Mouse (Mus musculus) NIH3T3 (cell line): ENCODE measurements at regions not wholly inside any gene's neighbourhood (a gene's known extent, or its start where the extent isn't known, plus 50 kb on each side); places are given as distances from the start of the nearest gene placed in this dataset.

Experiments used
- DNase-seq: peaks from one replicate; pipeline ENCODE4 v3.0.0-alpha.2; 2012; ENCODE audit warnings: low read depth

DNA sequence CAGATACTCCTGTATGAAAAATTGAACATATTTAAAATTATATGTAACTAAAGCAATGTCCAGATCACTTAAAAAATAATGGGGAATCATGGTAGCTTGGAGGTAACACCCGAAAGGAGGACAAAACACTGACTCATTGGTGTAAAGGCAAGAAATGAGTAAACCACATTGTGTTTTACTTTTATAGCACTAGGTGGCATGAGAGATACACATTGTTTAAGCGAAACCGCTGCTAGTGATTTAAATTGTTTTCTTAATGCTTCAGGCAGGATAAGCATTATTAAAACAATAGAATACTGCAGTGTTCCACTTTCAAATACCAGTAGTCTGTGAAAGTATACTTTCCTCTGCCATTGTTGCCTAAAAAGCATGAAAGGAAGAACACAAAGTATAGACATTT is 158.5 kb upstream of the 4930595M18Rik start:
- DNase-seq: peak; percentile 30
